Mouse (Mus musculus): Measurements from ENCODE around the gene Osbpl6.

Gene Osbpl6

DNA sequence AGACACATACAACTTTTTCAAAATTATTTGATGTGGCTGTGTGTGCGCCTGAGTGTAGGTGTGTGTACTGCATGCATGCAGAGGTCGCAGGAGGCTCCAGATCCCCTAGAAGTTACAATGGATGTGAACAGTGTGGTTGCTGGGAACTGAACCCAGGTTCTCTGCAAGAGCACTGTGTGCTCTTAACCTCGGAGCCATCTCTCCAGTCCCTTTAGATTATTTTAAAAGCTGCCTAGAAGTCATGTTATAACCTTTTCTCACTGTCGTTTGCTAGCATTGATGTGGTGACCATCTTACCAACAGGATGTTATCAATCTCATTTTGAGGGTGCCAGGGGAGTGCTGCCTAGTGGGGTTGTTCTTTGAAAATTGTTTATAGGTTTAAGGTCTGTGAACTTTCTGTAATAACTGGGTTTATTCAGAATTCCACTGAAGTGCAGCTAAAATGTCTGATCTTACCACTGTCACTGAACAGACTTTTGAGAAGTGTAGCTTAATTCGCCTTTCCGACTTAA lies 15.2 kb downstream of the Osbpl6 start:
- no peak for DNase-seq

DNA sequence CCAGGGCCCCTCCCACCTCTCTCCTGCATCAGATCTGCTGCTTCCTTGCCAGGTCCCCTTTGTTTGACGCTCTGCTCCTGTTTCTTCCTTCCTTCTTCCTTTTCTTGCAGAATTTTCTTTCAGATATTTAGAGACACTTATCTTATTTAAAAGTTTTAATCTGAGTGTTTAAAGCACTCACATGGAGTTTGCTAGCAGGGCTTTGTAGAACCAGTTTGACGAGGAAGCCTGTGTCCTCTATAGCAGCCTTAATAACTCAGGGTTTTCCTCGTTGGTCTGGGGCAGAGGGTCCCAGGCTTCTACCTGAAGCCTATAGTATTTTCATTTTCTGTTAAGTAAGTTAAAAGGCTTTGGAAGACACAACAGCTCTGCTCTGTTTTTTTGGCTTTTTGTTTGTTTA lies 20.5 kb downstream of the Osbpl6 start:
- no peak for DNase-seq

DNA sequence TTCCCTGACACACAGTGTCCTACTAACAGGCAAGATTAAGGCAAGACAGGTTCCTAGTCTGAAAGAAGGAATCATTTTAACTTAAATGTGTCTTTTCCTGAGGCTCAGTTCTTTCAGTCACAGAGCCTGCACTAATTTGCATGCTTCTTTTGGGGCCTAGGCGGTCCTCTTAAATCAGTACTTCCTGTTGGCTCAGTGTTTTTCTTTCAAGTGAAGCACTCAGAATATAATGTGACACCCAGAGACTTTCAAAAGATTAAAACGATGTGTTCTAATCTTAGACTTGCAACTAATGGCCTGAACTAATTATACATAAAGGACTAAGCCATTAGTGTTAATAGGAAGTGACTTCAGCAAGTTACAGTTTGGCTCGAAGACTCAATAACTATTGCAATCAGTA lies 23.0 kb downstream of the Osbpl6 start:
- no peak for DNase-seq

DNA sequence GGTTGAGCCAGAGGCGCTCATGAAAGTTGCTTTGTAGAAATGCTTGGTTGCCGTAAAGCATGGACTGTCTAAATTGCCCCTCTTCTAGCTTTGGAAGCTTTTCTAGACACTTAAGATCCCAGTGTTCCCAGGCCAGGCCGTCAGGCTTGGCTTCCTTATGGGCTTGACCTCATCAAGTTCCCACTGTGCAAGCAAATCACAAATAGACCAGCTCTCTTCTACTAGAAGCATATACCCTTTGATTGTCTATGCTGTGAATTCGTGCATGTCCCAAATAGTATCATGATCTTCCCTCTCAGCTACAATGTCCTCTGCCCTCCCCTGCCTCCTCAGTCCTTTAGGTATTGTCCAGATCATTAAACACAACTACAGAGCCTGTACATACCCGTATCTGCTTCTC lies 23.5 kb downstream of the Osbpl6 start:
- DNase-seq: no peak

DNA sequence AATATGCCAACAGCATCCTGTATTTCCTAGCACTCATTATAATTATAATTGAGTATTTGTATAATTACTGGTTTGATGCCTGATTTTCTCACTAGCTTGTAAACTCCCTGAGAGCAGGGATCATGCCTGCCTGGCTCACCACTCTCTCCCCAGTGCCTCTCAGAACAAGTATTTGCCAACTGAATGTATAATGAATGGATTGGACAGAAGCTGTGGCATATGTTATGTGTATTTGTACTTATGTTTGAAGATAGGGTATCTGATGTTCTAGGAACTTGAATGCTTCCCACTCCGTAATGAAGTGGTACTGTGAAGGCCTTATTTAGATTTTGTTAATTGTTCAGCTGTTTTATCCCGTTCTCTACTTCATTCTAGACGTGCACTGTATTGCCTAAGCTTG lies 24.2 kb downstream of the Osbpl6 start:
- DNase-seq: no peak

DNA sequence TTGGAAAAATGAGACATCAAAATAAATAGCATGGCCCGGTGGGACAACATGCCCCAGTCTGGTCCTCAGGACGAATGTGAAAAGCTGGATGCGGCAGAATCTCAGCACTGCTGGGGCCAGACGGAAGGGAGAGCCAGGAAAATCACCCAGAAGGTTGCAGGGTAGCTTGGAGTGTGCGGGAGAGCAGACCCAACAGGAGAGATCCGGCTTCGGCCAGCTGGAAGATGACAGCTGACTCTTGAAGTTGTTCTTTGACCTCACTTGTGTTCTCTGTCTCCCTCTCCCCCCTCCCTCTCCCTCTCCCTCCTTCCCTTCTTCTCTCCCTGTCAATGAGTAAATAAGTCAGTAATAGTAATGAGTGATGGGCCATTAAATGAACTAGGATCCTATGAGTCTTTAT lies 27.9 kb downstream of the Osbpl6 start:
- DNase-seq: no peak

DNA sequence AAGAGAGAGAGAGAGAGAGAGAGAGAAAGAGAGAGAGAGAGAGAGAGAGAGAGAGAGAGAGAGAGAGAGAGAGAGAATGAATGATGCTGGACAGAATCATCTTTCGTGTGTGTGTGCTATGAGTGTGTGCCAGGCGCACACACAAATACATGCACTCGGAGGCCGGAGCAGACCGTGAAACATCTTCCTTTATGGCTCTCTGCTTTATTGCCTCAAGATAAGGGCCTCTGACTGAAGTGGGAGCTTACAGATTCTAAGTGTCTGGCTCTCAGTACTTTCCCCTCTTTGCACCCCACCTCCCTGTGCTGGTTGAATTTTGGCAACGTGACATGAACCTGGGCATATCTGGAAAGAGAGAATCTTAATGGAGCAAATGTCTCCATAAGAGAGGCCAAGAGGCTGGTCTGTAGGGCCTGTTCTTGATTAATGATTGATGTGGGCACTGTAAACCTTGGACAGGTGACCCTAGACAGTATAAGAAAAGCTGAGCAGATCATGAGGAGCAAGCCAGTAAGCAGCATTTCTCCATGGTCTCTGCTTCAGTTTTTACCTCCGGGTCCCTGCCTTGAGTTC lies 29.4 kb downstream of the Osbpl6 start:
- no peak for DNase-seq

DNA sequence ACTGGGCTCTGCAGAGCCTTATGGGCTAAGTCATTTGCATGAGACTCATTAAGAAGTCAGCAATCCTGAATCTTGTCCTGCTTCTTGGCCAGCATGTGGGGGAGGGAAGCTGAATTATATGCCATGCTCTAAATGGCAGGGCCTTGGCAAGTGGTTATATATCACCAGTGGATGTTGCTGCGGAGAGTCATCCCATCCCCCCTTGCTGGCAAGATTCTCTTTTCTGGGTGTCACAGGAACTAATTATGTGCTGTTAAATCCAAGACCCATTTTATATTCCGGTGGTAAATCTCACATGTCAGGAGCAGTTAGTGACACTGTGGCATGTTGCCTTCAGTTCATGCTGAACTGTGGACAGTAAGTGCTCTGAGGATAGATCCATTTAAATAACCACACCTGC lies 31.1 kb downstream of the Osbpl6 start:
- DNase-seq: no peak

DNA sequence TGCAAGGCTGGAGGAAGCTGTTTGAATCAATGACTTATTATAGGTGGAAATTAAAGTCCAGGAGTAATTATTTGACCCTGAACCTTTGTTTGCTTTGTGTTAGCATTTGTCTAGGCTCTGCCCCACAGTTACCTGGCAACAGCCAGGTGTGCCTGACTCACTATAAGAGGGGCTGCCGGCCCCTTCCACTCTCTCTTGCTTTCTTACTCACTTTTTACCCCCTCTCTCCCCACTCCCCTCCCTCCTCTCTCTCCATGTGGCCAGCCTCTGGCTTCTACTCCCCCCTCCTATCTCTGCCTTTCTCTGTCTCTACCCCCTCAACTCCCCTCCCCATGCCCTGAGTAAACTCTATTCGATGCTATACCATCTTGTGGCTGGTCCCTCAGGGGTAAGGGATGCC lies 33.2 kb downstream of the Osbpl6 start:
- DNase-seq: no peak

DNA sequence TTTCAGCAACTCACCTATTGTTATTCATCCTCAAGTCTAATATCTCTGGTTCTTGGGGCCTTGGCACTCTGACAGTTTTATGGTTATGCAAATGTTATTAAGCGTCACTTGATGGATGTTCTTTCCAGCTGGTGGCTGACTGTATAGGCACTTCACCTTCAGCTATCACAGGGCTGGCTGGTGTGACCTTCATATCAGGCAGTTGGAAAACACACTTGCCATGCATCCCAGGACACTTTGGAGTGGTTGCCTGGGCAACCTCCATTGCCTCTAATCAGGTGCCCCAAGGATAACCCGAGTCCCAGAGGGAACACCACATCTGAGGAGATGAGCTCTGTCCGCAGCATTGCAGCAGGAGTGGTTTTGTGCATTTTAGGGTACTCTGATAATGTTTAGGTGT lies 35.8 kb downstream of the Osbpl6 start:
- no peak for DNase-seq

DNA sequence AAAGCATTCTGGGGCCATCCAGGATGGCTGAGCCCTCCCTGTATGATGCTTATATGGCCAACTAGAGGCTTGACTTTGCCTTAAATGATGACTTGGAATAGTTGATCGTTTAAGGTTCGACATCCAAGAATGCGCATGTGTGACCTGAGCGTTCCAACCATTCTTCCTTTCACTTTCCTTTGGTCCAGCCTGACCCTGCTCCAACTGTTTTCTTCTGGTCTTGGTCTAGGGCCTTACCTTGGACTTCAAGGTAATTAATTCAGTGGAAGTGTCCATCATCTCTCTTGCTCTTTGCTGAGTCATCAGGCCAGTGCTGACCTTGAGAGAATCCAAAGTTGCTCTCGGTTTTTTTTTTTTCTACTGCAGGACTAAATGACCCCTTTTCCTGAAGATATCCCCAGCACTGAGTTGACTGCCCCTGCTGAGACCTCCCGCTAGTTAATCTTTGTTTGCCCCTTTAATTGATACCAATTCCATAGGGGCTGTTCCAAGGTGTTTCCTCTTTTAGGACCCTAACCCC lies 43.6 kb downstream of the Osbpl6 start:
- no peak for DNase-seq

DNA sequence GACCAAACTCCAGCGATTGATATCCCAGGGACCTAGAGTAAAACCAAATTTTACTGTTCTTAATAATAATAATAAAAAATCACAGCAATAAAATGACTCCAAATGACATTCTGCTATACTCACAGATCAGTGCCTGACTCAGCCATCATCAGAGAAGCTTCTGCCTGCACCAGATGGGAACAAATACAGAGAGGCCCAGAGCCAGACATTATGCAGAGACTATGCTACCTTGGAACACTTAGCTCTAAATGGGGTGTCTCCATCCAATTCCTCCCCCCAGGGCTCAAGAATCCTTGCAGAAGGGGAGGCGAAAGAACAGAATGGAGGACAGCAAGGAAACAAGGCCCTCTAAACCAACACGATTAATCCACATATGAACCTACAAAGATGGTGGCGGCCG lies 60.4 kb downstream of the Osbpl6 start:
- DNase-seq: no peak

DNA sequence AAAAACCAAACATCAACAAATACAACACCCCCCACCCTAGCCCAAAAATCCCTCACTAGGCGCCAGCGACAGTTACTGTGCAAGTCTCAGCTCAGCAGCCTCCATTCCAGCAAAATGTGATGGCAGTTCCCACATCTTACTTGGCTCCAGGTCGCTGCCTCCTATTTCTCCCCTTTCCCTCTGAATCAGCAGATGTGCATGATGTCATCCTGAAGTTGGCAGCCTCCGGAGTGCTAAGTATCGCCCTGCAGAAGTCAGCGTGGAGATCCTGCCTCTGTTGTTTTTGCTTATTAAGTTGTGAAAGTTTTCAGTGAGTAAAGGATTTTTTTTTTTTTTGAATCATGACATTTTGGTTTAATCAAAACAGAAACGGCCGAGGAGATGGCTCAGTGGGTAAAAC lies 61.9 kb downstream of the Osbpl6 start:
- no peak for DNase-seq

DNA sequence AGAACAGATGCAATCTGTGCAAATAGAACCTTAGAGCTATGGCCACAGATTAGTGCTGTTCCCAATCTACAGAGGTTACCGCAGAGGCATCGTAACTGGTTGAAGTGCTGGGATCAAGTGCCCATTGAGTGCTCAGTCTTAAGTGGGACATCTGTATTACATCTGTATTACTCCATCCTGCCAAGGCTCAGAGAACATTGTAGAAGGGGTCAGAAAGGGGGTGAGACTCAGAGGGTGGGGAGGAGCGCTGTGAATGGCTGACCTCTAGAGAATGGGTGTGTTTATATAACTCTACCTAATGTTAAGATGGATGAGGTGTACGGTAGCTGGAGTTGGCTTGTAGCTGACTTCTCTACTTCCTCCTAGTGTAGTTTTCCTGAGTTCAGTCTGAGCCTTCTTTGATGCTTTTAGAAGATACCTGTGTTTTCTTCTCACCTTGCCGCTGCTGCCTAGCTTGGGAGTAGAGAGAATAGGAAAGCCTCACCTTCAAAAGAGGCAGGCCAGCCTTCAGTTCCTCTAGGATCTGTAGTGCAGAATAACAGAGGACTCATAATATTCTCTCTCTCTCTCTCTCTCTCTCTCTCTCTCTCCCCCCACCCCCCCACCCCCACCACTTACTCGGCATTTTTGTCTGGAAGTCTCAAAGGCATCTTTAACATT lies 62.9 kb downstream of the Osbpl6 start:
- DNase-seq: no peak

DNA sequence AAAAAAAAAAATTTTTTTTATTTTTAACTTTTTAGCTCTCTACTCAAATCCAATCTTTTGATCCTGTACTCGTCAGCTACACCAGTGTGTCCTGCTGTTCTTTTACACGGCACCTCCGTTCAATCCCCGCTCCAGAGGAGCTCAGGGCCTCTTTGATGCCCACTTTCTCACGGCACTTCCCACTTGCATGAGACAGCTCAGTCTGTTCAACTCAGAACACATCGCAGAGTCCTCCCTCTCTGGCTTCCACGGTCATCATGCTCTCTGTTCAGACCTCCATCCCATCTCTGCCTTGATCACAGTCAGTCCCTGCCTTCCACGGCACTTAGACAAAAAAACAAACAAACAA lies 63.4 kb downstream of the Osbpl6 start:
- no peak for DNase-seq

DNA sequence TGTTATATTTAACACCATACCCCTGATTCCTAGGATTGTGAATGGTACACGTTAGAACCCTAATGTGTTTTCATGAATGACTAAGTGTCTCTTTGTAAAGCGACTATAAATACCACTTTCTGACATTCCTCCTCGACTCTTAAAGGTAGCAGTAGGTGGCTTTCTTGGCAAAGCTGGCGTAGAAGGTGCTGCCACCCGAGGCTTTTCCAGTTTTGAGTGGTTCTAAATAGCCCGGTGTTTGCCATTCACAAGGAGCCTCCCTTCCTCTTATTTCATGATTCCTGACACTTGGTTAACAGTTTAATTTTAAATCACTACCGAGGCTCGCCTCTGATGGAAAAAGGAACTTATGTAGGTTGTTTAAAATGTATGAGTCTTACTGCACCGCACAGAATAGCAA lies 64.1 kb downstream of the Osbpl6 start:
- no peak for DNase-seq

DNA sequence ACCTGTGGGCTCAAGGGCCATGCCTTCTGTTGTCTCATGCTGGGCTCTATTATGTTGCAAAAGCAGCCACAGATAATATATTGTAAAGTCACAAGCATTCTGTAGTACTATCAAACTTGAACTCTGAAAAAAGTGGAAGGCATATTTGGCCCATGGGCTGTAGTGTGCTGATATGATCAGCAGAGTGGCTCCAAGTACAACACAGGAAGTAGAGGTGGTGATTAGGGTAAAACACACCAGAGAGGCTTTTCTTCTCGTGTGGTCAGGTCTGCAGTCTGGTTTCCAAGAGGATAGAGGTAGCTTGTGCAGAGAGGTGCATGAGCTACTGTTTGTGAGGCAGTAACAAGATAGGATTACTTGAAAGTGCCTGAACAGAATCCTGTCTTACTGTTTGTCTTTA lies 69.5 kb downstream of the Osbpl6 start:
- no peak for DNase-seq

DNA sequence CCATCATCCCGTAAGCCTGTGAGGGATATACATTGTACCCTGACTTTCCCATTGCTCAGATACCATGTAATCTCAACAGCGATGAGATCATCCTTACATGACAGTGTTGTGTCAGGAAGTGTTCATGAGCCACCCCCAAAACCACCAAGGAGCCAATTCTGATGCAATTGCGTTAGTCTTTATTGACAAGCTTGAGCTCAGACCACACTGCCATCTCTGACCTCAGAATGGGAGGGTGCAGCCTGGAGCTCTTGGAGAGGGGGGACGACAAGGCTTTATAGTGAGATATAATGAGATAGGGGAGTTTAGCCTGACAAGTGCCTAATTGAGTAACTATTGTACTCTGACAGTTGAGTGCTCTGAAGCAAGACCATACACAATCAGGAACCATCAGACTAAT lies 82.5 kb downstream of the Osbpl6 start:
- DNase-seq: no peak

DNA sequence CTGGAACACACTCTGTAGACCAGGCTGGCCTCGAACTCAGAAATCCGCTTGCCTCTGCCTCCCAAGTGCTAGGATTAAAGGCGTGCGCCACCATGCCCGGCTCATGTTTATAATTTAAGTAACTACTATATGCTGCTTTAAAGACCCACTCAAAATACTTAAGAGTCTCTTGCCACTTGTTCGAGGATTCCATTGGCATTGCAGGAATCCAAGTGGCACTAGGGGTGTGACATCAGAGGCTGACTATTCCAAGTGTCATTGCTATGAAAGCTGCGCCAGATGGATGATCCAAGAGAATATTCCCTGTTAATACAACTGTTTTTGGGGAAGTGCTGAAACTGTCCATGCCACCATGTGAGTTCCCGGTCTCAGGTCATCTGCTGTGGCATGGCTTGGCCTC lies 83.9 kb downstream of the Osbpl6 start:
- DNase-seq: no peak

DNA sequence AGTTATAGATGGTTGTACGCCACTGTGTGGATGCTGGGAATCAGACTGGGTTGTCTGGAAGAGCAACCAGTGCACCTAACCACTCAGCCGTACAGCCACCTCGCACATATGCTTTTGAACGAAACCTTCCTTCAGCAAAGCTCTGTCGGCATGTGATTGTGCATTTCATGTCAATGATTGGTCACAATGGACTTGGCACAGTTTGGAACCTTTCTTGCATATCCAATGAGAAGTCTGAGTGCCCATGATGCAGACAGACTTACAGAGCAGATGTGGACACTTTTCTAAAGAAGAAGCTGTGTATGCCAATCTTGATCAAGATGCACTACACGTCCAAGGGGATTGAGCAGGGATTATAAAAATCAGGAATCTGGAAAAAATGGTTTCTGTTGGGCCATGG lies 85.1 kb downstream of the Osbpl6 start:
- DNase-seq: no peak

DNA sequence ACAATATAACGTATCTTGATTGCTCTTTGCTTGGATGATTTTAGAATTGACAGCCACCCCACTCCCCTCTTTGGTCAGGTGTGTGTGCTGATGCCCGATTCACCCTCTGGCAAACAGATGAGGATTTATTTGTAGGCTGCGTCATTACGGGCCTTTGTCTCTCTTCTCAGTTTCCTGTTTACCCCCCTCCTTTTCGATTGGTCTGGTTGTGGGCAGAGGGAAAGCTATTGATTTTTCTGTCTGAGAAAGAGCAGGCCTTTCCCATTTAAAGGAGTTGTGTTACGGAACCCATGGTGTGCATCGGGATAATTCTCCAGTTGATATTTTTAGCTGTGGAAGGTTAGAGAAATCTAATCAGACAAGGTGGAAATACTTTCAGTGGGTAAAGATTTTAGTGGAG lies 85.9 kb downstream of the Osbpl6 start:
- DNase-seq: no peak

DNA sequence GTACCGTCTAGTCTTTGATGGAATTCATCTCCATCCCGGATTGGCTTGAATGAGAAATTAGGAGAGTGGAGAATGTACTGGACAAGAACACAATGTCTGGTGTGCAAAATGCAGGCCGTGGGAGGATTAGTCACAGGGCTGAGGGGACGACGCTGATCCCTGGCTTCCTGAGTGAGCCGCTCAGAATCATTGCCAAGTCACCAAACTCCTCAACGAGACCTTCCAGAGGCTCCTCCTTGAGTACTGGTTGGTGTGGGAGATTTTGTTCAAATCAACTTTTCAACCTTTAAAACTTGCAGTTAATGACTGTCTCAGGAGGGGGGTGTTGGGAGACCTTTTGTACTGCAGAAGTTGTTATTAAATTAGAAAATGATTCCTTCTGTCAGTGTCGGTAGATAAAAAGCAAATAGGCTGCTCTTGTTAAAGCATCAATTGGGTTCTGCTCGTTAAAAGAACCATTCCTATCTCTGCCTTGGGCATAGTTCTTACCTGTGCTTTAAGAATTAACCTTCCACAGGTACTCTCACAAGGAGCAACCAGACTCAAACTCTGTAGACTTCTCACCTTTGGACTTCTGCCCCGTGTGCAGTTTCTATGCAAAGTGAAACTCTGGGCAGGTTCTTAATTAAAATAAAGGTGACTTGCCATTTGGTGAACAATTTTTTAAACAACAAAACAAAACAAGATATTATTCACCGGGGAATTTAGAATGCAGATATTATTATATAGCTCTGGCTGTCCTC lies 89.9 kb downstream of the Osbpl6 start:
- DNase-seq: no peak

DNA sequence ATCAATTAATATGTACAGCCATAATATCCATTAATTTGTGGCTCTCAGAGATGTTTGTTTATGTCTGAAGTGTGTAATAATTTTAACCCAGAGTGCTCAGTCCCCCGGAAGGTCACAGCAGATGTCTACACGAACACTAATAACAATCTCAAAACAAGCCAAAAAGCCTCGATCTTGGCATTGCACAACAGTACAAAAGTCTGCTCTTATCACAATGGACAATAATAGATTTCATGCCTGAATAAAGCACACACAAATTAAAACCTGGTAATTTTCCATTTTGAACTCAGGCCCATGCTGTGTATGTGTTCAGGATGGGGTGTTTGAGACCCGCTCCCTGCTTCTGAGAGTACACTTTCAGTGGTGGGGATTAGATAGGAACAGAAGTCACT lies 90.4 kb downstream of the Osbpl6 start:
- DNase-seq: no peak

DNA sequence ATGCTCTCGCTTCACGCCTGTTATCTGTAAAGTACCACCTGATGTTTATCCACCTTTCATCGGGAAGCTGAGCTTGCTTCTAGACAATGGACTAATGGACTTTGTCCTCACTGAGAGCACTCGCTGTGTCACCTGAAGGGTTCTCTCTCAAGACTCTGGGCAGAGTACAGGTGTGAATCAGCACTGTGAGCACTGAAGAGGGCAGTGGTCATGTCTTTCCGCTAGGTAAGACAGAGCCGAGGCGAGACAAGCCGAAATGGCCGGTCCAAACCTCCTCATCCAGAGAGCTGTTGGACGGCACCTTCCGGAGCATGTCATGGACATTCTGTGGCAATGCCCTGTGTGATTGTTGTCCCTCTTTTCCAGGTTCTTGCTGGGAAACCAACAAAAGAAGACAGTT lies 92.6 kb downstream of the Osbpl6 start:
- DNase-seq: no peak
